Mouse (Mus musculus): ENCODE data around the gene Fgfr2. TPM values are rescaled to one million over a fixed set of nuclear protein-coding genes. Genes with fewer than 3 reads are reported as not detected.

The Fgfr2 gene
- polyA plus RNA-seq, 1 experiment from 2014 or later, result 110 TPM

DNA sequence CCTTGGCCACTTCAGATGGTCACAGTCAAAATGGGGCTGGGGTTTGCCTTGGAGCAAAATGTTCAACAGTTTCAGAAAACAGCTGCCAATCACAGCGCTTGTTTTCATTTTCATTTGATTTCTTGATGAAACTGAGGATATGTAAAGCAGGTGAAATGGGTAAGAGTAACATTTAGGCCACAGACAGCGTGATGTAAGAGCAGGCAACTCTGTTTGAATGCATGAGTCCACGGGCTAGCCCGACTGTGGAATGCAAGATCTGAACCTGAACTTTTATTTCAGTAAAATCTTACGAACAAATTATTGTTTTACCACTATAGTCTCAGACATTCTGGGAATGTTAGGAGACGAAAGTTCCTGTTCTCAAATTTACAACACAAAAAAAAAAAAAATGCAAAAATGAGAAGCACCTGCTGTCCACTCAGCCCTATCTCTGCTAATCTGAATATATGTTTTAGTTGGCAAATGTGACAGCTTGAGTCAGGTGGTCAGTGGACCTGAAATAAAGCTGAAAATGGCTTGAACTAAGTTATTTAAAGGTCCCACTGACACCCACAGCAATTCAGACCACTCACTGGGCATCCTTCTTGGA lies 362.5 kb downstream of the Fgfr2 start:
- H3K9ac ChIP-seq (replicated peaks; ENCODE audit: low read depth), result no peak overlapping the region
- H3K36me3 ChIP-seq (ENCODE audit: insufficient read depth, low read length), result peaks cover 14% of the 10 kb centered on the region; the same call in 1 of the 2 replicates
- H3K9me3 ChIP-seq (ENCODE audit: low read length), result no peaks in the 10 kb centered on the region
- no peaks in the 10 kb centered on the region; the same call in 1 of the 2 replicates for H3K4me1 ChIP-seq (ENCODE audit: insufficient read depth, low read depth, low read length)
- 92% methylated on average over 6 of the region's 6 CpGs for WGBS
- no peak overlapping the region for H3K4me3 ChIP-seq (ENCODE audit: low read depth, low read length)
- H3K27me3 ChIP-seq (replicated peaks; ENCODE audit: insufficient read depth, low read length), result no peaks in the 10 kb centered on the region
- DNase-seq (ENCODE audit: low spot score) (no peak), ATAC-seq (no peak)
- no peak overlapping the region for H3K4me2 ChIP-seq (replicated peaks; ENCODE audit: low read depth, low read length)
- H3K27ac ChIP-seq (ENCODE audit: low read length), result no peak overlapping the region
- TF ChIP-seq EP300 (IDR thresholded peaks at IDR 0.05) (no peak), CTCF (IDR thresholded peaks at IDR 0.05) (no peak)

DNA sequence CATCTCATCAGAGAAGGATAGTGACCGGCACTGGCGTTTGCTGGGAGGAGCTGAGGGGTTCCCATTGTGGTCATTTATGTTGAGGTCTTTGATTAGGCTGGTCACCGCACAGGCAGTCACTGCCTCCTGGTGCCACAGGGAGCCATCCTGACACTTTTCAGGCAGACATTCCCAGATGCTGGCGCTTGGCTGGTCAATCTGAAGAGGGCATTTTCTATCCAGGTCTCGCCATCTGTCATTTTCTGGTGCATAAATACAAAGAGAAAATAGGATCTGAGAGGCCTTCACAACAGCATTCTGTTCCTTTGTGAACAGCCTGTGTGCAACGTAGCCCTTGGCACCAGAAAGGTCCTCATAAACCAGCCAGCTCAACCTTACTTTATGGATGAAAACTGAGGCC lies 363.2 kb downstream of the Fgfr2 start:
- TF ChIP-seq CTCF (IDR thresholded peaks at IDR 0.05), result no peak
- no peak for TF ChIP-seq EP300 (IDR thresholded peaks at IDR 0.05)
- H3K4me1 ChIP-seq (ENCODE audit: insufficient read depth, low read depth, low read length), result peaks cover 1% of the 10 kb centered on the region; the same call in 1 of the 2 replicates
- H3K36me3 ChIP-seq (ENCODE audit: insufficient read depth, low read length), result peaks cover 14% of the 10 kb centered on the region; the same call in 1 of the 2 replicates
- ATAC-seq (no peak), DNase-seq (ENCODE audit: low spot score) (no peak)
- no peaks in the 10 kb centered on the region for H3K27me3 ChIP-seq (replicated peaks; ENCODE audit: insufficient read depth, low read length)
- no peak overlapping the region for H3K4me3 ChIP-seq (ENCODE audit: low read depth, low read length)
- no peak overlapping the region for H3K9ac ChIP-seq (replicated peaks; ENCODE audit: low read depth)
- no peaks in the 10 kb centered on the region for H3K9me3 ChIP-seq (ENCODE audit: low read length)
- H3K27ac ChIP-seq (ENCODE audit: low read length), result no peak overlapping the region
- no peak overlapping the region for H3K4me2 ChIP-seq (replicated peaks; ENCODE audit: low read depth, low read length)
- 97% methylated on average over 6 of the region's 6 CpGs for WGBS

GRCm38 (mm10) chr7:132759405-132759891 lies 363.7 kb downstream of the Fgfr2 start:
- H3K9ac ChIP-seq (replicated peaks; ENCODE audit: low read depth), result no peak overlapping the region
- peaks cover 6% of the 10 kb centered on the region; the same call in 1 of the 2 replicates for H3K4me1 ChIP-seq (ENCODE audit: insufficient read depth, low read depth, low read length)
- H3K27ac ChIP-seq (ENCODE audit: low read length), result no peak overlapping the region
- 92% methylated on average over 22 of the region's 22 CpGs for WGBS
- H3K4me3 ChIP-seq (ENCODE audit: low read depth, low read length), result no peak overlapping the region
- H3K27me3 ChIP-seq (replicated peaks; ENCODE audit: insufficient read depth, low read length), result no peaks in the 10 kb centered on the region
- DNase-seq (ENCODE audit: low spot score) (no peak), ATAC-seq (no peak)
- no peaks in the 10 kb centered on the region for H3K9me3 ChIP-seq (ENCODE audit: low read length)
- H3K36me3 ChIP-seq (ENCODE audit: insufficient read depth, low read length), result peaks cover 14% of the 10 kb centered on the region; the same call in 1 of the 2 replicates
- TF ChIP-seq EP300 (IDR thresholded peaks at IDR 0.05) (no peak), CTCF (IDR thresholded peaks at IDR 0.05) (no peak)
- no peak overlapping the region for H3K4me2 ChIP-seq (replicated peaks; ENCODE audit: low read depth, low read length)

DNA sequence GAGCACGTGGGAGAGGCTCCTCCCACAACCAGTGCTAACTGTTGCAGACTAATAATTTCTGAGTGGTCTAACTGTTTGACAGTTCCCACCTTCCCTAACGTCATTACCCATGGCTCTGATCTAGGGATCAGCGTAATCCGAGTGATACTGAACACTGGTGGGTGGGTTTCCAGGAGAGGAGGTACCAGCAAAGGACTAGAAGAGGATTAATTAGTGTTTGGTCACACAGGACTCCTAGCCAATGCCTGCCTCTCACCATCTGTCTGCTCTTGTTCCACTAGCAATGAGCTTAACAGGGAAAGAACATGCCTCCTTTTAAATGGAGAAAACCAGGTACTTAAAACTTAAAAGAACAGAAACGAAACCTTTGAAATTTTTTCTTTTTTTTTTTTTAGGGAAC lies 364.3 kb downstream of the Fgfr2 start:
- H3K4me3 ChIP-seq (ENCODE audit: low read depth, low read length), result no peak overlapping the region
- H3K9ac ChIP-seq (replicated peaks; ENCODE audit: low read depth), result no peak overlapping the region
- WGBS, result 71% methylated on average over 5 of the region's 5 CpGs
- H3K27me3 ChIP-seq (replicated peaks; ENCODE audit: insufficient read depth, low read length), result no peaks in the 10 kb centered on the region
- H3K9me3 ChIP-seq (ENCODE audit: low read length), result no peaks in the 10 kb centered on the region
- H3K4me1 ChIP-seq (ENCODE audit: insufficient read depth, low read depth, low read length), result peaks cover 10% of the 10 kb centered on the region; the same call in 1 of the 2 replicates
- no peak overlapping the region for H3K27ac ChIP-seq (ENCODE audit: low read length)
- ATAC-seq (no peak), DNase-seq (ENCODE audit: low spot score) (no peak)
- TF ChIP-seq CTCF (IDR thresholded peaks at IDR 0.05) (no peak), EP300 (IDR thresholded peaks at IDR 0.05) (no peak)
- no peak overlapping the region for H3K4me2 ChIP-seq (replicated peaks; ENCODE audit: low read depth, low read length)
- H3K36me3 ChIP-seq (ENCODE audit: insufficient read depth, low read length), result peaks cover 14% of the 10 kb centered on the region; the same call in 1 of the 2 replicates

GRCm38 (mm10) chr7:132756325-132756724 lies 366.8 kb downstream of the Fgfr2 start:
- Histone ChIP-seq H3K4me3 (ENCODE audit: low read depth, low read length) (no peak overlapping the region), H3K27me3 (replicated peaks; ENCODE audit: insufficient read depth, low read length) (no peaks in the 10 kb centered on the region), H3K4me1 (ENCODE audit: insufficient read depth, low read depth, low read length) (peaks cover 10% of the 10 kb centered on the region; the same call in 1 of the 2 replicates), H3K36me3 (ENCODE audit: insufficient read depth, low read length) (peaks cover 14% of the 10 kb centered on the region; the same call in 1 of the 2 replicates), H3K27ac (ENCODE audit: low read length) (no peak overlapping the region), H3K9ac (replicated peaks; ENCODE audit: low read depth) (no peak overlapping the region), H3K9me3 (ENCODE audit: low read length) (no peaks in the 10 kb centered on the region), H3K4me2 (replicated peaks; ENCODE audit: low read depth, low read length) (no peak overlapping the region)
- no peak for TF ChIP-seq CTCF (IDR thresholded peaks at IDR 0.05)
- TF ChIP-seq EP300 (IDR thresholded peaks at IDR 0.05), result no peak
- DNase-seq (ENCODE audit: low spot score) (no peak), ATAC-seq (no peak)
- 88% methylated on average over 5 of the region's 5 CpGs for WGBS

- H3K4me2 ChIP-seq (replicated peaks; ENCODE audit: low read depth, low read length), result no peak overlapping the region
- no peak overlapping the region for H3K9ac ChIP-seq (replicated peaks; ENCODE audit: low read depth)
- H3K4me3 ChIP-seq (ENCODE audit: low read depth, low read length), result no peak overlapping the region
- ATAC-seq (peak; percentile 69), DNase-seq (ENCODE audit: low spot score) (peak; percentile 51)
- H3K27ac ChIP-seq (ENCODE audit: low read length), result no peak overlapping the region
- 26% methylated on average over 3 of the region's 3 CpGs for WGBS
- peaks cover 11% of the 10 kb centered on the region; the same call in 1 of the 2 replicates for H3K36me3 ChIP-seq (ENCODE audit: insufficient read depth, low read length)
- TF ChIP-seq EP300 (IDR thresholded peaks at IDR 0.05), result no peak
- no peak for TF ChIP-seq CTCF (IDR thresholded peaks at IDR 0.05)
- peaks cover 10% of the 10 kb centered on the region; the same call in 1 of the 2 replicates for H3K4me1 ChIP-seq (ENCODE audit: insufficient read depth, low read depth, low read length)
- no peaks in the 10 kb centered on the region for H3K9me3 ChIP-seq (ENCODE audit: low read length)
- no peaks in the 10 kb centered on the region for H3K27me3 ChIP-seq (replicated peaks; ENCODE audit: insufficient read depth, low read length)
Measured at GRCm38 (mm10) chr7:132754389-132754750, 368.8 kb downstream of the Fgfr2 start.
